Mouse (Mus musculus) B cell, adult 2 months (primary cell): Measurements from ENCODE around the gene Padi4.

Source experiments
- DNase-seq, 2 experiments: peaks; one replicate each; pipeline ENCODE4 v3.0.0; 2022

Gene Padi4

DNA sequence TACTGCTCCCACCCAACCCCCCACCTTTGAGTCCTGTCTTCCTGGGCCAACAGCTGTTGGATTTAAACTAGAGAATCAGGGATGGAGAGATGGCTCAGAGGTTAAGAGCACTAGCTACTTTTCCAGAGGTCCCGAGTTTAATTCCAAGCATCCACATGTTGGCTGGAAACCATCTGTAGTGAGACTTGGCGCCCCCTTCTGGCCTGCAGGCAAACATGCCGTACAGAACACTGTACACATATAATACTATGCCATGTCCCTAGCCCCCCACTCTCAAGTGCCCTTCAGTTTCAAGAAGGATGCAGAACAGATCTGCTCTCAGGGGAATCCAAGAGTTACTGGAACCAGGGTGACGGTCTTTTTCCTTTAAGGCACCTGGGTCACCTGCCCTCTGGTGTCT is 42.4 kb downstream of the Padi4 start:
- peak; percentile 30 to 37 for DNase-seq

DNA sequence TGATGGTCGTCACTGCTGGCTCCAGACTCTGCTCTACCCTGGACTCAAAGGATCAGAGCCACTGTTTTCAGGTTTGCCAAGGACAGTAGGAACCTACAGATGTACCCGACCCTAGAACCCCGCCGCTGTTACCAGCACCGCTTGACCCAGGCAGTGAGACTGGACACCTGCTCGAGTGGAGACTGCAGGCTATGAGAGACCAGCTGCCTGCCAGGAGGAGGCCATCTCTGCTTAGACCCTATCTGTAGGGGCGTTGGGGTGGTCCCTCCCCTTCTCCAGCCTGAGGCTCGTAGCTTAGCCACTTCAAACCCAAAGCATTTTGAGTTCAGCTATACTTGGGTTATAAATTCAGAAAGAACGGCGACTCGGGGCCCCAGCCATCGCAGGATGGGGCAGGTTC is 47.1 kb downstream of the Padi4 start:
- no peak for DNase-seq

DNA sequence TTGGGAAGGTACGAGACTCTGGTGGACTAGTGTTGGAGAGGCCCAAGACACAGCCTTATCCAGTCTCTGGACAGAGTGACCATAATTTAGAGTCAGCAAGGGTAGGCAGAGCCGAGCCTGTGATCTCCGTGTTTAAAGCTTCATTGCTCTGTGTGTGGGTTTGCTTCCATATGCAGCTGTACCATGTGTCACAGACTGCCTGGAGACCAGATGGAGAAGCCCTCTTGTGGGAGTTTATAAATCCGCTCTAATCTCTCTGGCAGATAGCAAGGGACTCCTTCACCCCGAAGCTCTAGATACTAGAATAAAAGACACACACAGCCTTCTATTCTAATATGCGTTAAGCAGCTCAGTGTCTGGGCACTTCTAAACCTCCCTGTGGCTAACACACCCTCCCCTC is 49.3 kb downstream of the Padi4 start:
- DNase-seq: no peak

GRCm38 (mm10) chr4:140723801-140724200 is 50.2 kb downstream of the Padi4 start:
- DNase-seq: peak; percentile 58 to 60

- no peak for DNase-seq
Observed at GRCm38 (mm10) chr4:140723192-140723591, 50.8 kb downstream of the Padi4 start.

DNA sequence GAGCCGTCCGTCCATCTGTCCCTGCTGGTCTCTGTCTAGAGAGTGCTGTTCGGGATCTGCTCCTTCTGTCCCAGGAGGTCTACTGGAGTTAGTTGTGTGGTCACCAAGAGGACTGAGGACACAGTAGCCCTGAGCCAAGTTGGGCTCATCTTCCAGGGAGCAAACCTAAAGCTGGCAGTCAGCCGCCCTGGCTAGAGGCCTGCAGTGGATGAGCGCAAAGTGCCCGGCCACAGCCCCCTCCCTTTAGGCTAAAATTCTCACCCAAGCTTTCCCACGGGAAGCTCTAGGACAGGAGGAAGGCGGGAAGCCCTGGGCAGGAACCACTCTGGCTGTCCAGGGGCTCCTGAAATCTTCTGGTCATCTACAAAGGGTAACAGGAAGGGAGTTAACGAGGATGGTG is 51.3 kb downstream of the Padi4 start:
- no peak for DNase-seq

GRCm38 (mm10) chr4:140721968-140722490 is 52.0 kb downstream of the Padi4 start:
- no peak for DNase-seq

- DNase-seq: no peak
Observed at GRCm38 (mm10) chr4:140720091-140720490, 53.9 kb downstream of the Padi4 start.

- DNase-seq: no peak
Observed at GRCm38 (mm10) chr4:140718436-140718835, 55.6 kb downstream of the Padi4 start.

DNA sequence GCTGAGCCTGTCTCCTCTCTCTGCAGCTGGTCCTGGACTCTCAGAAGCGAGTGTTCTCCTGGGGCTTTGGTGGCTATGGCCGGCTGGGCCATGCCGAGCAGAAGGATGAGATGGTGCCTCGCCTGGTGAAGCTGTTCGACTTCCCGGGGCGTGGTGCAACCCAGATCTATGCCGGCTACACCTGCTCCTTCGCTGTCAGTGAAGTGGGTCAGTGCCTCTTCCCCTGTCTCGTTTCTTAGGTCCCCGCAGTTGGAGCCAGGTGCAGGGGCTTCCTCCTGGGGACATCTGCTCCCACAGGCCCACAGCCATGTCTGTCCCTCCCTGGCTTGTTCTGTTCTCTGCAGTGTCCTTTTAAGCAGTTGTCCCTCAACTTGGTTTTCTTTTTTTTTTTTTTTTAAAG is 57.0 kb downstream of the Padi4 start:
- no peak for DNase-seq

- no peak for DNase-seq
Observed at GRCm38 (mm10) chr4:140714586-140714985, 59.5 kb downstream of the Padi4 start.

DNA sequence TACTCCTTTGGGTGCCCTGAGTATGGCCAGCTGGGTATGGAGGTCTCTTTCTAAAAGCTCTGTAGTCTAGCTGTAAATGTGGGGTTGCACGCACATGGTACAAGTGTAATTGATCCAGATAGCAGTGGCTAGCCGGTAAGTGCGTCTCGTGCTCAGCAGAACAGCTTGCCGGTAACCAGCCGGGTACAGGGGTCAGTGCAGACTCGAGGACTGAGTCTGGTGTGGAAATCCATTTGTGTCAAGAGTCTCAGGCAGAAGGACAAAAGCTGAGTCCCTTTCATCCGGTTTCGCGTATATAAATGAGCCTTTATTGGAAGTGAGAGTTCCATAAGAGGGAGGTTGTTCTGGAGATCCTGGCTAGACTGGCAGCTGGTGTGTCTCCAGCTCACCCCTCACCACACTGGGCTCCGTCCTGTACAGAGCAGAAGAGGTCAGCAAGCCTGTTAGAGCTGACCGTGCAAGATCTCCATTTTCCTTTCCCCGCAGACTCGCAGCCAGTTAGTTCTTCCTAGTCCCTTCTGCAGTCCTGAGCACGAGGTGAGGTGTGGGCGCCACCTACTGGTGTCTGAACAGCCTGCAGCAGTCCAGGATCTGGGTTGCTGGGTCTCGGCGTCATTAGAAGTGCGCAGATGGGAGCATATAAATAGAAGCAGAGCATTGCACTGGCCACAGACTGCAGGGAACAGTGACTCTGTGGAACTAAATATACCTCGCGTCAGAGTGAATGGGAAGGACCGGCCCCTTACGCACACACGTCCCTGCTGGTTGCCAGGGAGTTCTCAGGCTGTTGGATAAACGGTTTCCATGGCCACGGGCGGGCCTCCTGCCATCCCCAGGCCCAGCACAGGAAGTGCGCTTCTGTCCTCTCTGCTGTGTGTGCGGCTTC is 60.3 kb downstream of the Padi4 start:
- peak; percentile 92 for DNase-seq

- no peak for DNase-seq
Observed at GRCm38 (mm10) chr4:140711360-140711759, 62.7 kb downstream of the Padi4 start.

DNA sequence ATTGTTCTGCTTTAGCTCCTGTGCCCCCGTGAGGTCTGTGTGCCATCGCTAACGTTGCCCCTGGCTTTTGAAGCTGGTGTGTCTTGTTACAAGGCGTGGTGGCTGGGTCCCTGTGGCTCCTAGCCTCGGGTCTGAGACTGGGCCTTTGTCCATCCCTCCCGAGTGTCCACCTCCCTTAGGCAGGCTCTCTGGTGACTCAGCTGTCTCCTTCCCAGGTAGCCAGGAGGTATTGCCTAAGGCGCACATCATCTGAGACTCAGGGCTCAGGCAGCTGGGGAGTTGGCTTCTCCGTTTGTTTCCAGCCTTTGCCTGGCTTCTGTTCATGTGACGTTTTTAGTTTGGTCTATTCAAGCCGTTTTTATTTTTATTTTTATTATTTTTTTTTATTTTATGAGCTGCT is 63.3 kb downstream of the Padi4 start:
- DNase-seq: no peak

DNA sequence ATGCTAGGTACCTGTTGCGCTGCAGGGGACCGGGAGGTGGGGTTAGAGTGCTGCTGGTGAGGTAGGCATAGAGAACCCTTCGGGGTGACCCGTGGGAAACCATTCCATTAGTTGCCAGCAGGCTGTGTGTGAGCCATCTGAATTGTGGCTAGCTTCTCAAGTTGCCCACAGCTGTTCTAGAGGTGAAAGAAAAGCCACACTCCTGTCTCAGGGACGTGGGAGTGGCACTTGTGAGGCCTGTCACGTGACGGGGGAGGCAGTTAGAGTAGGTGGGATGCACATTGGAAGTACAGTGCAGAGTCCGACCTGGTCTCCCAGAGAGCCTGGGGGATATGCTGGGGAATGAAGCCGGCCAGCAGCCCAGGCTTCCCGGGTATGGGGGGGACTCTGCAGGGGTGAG is 64.4 kb downstream of the Padi4 start:
- DNase-seq: no peak

DNA sequence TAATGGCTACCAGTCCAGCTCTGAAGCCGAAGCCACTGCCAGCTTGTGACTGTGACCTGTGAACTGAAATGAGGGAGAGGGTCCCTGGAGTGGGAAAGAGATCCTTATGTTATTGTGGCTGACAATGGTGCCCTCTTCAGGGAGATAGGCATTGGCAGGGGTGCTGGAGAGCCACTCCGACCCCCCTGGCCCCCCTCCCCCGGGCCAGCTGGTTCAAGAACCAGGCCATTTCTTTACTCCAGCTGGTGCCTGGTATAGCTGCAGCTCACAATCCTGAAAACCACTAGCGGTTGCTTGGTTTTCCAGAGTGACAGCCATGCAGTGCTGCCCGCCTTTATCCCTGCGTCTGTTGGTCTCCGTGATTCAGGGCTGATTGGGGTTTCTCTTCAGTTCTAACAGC is 64.9 kb downstream of the Padi4 start:
- no peak for DNase-seq

DNA sequence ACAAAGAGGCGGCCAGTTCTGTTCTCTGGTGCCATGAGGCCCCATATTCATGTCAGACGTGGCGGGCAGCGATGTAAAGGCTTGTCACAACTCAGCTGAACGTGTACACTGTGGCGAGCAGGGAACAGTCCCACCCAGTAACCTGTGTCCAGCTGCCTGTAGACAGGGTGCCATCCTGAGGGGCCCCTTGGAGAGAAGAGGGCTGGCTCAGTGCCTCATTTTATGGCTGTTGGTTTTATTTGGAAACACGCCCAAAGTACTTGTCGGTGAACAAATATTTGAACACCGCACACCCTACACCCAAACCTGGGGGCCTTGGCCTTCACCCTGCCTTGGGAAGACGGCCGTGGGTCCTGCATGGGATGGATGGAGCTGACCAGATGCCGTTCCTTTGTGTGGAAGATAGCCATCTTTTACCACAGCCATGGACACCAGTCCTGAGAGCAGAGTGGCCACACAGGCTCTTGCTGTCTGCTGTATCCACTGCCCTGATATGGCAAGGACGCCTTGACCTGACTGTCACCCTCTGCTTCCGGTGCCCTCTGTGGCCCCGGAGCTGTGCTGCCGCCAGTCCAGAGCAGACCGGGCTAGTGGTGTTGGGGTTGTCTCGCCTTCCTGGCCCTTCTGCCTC is 65.6 kb downstream of the Padi4 start:
- DNase-seq: no peak

DNA sequence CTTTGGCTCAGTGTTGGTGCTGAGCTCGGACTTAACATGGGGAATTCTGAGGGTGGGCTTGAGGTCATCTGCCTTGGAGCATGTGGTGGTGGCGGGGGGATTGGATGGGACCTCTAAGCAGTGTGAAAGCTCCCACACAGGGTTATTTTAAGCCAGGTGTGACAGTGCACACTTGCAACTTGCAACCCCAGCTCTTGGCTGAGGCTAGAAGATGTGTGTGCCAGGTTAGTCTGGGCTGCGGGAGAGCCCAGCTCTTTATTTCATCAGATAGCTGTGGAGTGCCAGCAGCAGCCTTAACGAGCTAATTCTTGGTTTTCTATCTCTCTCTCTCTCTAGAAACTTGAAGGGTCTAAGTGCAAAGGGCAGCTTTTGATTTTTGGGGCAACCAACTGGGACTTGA is 66.4 kb downstream of the Padi4 start:
- DNase-seq: no peak

DNA sequence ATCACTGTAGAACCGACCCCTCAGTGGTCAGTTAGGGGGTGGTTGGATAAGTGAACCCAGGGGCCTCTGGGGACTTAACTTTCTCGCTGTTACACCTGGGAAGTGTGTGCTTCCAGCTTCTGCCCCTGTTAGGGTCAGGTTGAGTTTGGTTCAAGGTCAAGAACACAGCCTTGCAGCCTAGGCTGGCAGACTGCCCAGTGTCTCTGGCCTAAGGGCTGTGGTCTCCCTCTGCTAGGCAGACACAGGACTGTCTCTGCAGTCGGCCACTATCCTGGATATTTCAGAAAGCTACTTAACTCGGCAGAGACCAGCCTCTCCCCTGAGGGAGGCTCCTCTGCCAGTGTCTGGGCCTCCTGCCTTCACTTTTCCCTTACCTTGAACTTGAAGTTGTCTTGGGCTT is 69.9 kb downstream of the Padi4 start:
- no peak for DNase-seq

DNA sequence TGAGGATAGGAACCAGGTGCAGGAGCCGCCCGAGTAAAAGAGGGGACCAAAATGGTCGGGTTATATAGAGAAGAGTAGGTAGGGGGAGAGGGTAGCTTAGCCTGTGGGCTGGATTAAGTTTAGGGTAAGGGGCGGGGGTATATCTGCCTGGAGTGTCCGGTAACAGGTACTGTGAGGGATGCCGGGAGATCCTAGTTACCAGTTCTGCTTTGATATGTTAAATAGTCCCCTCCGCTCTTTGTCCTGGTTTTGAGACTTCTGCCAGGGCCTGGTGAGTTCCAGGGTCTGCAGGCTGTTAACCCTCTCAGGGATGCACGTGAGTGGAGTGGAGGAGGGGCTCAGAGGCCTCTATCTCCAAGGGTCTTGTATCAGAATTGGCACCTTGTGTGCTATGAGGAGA is 70.4 kb downstream of the Padi4 start:
- DNase-seq: no peak

- DNase-seq: peak; percentile 81 to 85
Observed at GRCm38 (mm10) chr4:140702611-140703327, 71.3 kb downstream of the Padi4 start.

GRCm38 (mm10) chr4:140701716-140702561 is 72.1 kb downstream of the Padi4 start:
- DNase-seq: peak; percentile 77 to 78
